ENCODE assay signal across 8 mouse cellular contexts in the genomic region with DNA sequence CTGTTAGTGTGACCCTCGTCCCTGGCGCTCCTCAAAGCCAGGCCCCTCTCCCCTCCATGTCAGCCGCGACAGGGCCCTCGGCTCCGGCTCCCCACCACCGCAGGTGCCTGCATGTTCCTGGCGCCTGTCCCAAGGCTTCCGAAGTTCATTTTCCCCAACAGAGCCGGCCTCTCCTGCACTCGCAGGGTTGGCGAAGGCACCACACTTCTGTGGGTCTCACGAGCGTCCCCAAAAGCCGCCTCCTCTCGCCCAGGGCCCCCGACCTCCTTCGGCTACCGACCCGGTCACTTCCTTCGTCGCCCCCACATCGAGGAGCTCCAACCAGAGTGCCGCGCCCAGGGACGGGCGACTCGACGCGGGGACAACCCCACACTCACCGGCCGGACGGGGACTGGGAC. TPM values are rescaled to one million over a fixed set of nuclear protein-coding genes. Genes with fewer than 3 reads are reported as not detected.
DNase-seq lines count a peak whose midpoint lies in the region; ATAC-seq and TF ChIP-seq lines count a peak whose summit lies in the region.

No protein-coding gene starts in this region.

- WGBS in heart, embryonic 16.5 days = under 1% methylated on average over 33 of the region's 33 CpGs
- 0% methylated on average over 33 of the region's 33 CpGs for WGBS in limb, embryonic 14.5 days
- WGBS in olfactory bulb, adult 2 months = under 1% methylated on average over 33 of the region's 33 CpGs

- H3K9ac ChIP-seq in heart, embryonic 16.5 days (ENCODE audit: low read length) = peak overlapping the region; percentile 78
- peak overlapping the region; percentile 90 for H3K9ac ChIP-seq in limb, embryonic 14.5 days (ENCODE audit: low read depth, low read length, severe bottlenecking)

- no peak for TF ChIP-seq POLR2A in limb, embryonic 14.5 days (IDR thresholded peaks at IDR 0.05; ENCODE audit: borderline replicate concordance, extremely low read depth, insufficient read depth, insufficient read length)
- TF ChIP-seq POLR2A in olfactory bulb, adult 2 months (IDR thresholded peaks at IDR 0.05; ENCODE audit: insufficient read depth, low read depth, low read length) = no peak

- peak overlapping the region; percentile 78 for H3K4me3 ChIP-seq in heart, embryonic 16.5 days (ENCODE audit: low read length)
- H3K4me3 ChIP-seq in limb, embryonic 14.5 days (replicated peaks; ENCODE audit: low read length) = peak overlapping the region; percentile 98
- H3K4me3 ChIP-seq in olfactory bulb, adult 2 months (ENCODE audit: insufficient read depth, low read depth, low read length) = peak overlapping the region; percentile 65

- H3K27ac ChIP-seq in heart, embryonic 16.5 days (ENCODE audit: low read length) = peak overlapping the region; percentile 72
- H3K27ac ChIP-seq in limb, embryonic 14.5 days (replicated peaks; ENCODE audit: low read depth, low read length) = peak overlapping the region; percentile 71
- H3K27ac ChIP-seq in olfactory bulb, adult 2 months (ENCODE audit: insufficient read depth, low read depth, low read length) = 0 out of 2 replicates have a peak overlapping the region, but pooled peaks have one; percentile 6

- 0 out of 2 replicates have a peak, but pooled peaks have one; percentile 4 for ATAC-seq in heart, embryonic 16.5 days (replicated peaks; ENCODE audit: extremely low read depth, insufficient read depth, low FRiP score)
- no peak for ATAC-seq in limb, embryonic 14.5 days (ENCODE audit: low FRiP score, low read depth)
- ATAC-seq in megakaryocyte progenitor cell, adult 5-6 weeks (replicated peaks; ENCODE audit: poor library complexity) = no peak

- no peaks in the 10 kb centered on the region for H3K9me3 ChIP-seq in heart, embryonic 16.5 days (replicated peaks; ENCODE audit: control insufficient read depth, low read length)
- no peaks in the 10 kb centered on the region for H3K9me3 ChIP-seq in limb, embryonic 14.5 days (ENCODE audit: control insufficient read depth, low read length)

- peaks cover 31% of the 10 kb centered on the region for H3K36me3 ChIP-seq in heart, embryonic 16.5 days (ENCODE audit: control insufficient read depth, insufficient read depth)
- H3K36me3 ChIP-seq in limb, embryonic 14.5 days (ENCODE audit: control insufficient read depth, insufficient read depth, low read length) = peaks cover 46% of the 10 kb centered on the region

- H3K4me1 ChIP-seq in heart, embryonic 16.5 days (ENCODE audit: control insufficient read depth, insufficient read depth, low read length) = peaks cover 18% of the 10 kb centered on the region
- peaks cover 12% of the 10 kb centered on the region for H3K4me1 ChIP-seq in limb, embryonic 14.5 days (ENCODE audit: control insufficient read depth, insufficient read depth, low read length)
- H3K4me1 ChIP-seq in olfactory bulb, adult 2 months (ENCODE audit: control insufficient read depth, insufficient read depth, low read length) = peaks cover 2% of the 10 kb centered on the region; the same call in 1 of the 2 replicates

- no peak for TF ChIP-seq CTCF in olfactory bulb, adult 2 months (IDR thresholded peaks at IDR 0.05; ENCODE audit: insufficient read depth, low read depth, low read length)

- no peaks in the 10 kb centered on the region for H3K27me3 ChIP-seq in heart, embryonic 16.5 days (ENCODE audit: control insufficient read depth, insufficient read depth, low read length)
- H3K27me3 ChIP-seq in limb, embryonic 14.5 days (ENCODE audit: control insufficient read depth, insufficient read depth, low read length) = no peaks in the 10 kb centered on the region

- H3K4me2 ChIP-seq in heart, embryonic 16.5 days (ENCODE audit: low read depth, low read length) = peak overlapping the region; percentile 88
- peak overlapping the region; percentile 74 for H3K4me2 ChIP-seq in limb, embryonic 14.5 days (replicated peaks; ENCODE audit: low read depth, low read length, severe bottlenecking)

- DNase-seq in adrenal gland, postnatal 10 days = peak; percentile 72
- no peak for DNase-seq in adrenal gland, adult 8-10 months
- DNase-seq in ovary, postnatal 14 days (ENCODE audit: low spot score) = peak; percentile 41
- no peak for DNase-seq in ovary, adult 18-20 months (ENCODE audit: low spot score)
- DNase-seq in limb, embryonic 14.5 days (ENCODE audit: low spot score) = no peak

RNA-seq across cellular contexts. Expression of a gene that starts 0.5 kb away (rescaled TPM):
- 10 to 100 TPM; 10.8 to 11.4 TPM for total RNA-seq in adrenal gland, postnatal 10 days (2021)
- 10 to 100 TPM; 12.6 to 17.9 (median 14.5) TPM for total RNA-seq in adrenal gland, adult 8-10 months (2022)
- 13.6 and 14.9 TPM in 2 replicates for polyA plus RNA-seq in heart, embryonic 16.5 days (2015; fragmentation: Nextera tagmentation; extraction: Ambion mirVana)
- polyA plus RNA-seq in limb, embryonic 14.5 days (2012; rRNA removed) = 13.6 and 15.1 TPM in 2 replicates
- 17.5 and 20.0 TPM in 2 replicates for polyA plus RNA-seq in limb, embryonic 14.5 days (2014; fragmentation: Nextera tagmentation; extraction: Ambion mirVana)
- polyA plus RNA-seq in olfactory bulb, adult 2 months (2012; ENCODE audit: insufficient read depth, insufficient read length, low replicate concordance, missing spikeins) = not detected in 2 replicates
- total RNA-seq in megakaryocyte progenitor cell, adult 5-6 weeks (2015) = 20.3 and 20.7 TPM in 2 replicates
- total RNA-seq in megakaryocyte progenitor cell, adult 5-6 weeks (2017) = 33.9 and 36.8 TPM in 2 replicates

RNA-seq across cellular contexts. Expression of a gene that starts 1.1 kb away (rescaled TPM):
- 100 to 1,000 TPM; 198 to 200 TPM for total RNA-seq in adrenal gland, postnatal 10 days (2021)
- 100 to 1,000 TPM; 196 to 224 (median 222) TPM for total RNA-seq in adrenal gland, adult 8-10 months (2022)
- 224 and 232 TPM in 2 replicates for polyA plus RNA-seq in heart, embryonic 16.5 days (2015; fragmentation: Nextera tagmentation; extraction: Ambion mirVana)
- 181 and 250 TPM in 2 replicates for polyA plus RNA-seq in limb, embryonic 14.5 days (2012; rRNA removed)
- 275 and 308 TPM in 2 replicates for polyA plus RNA-seq in limb, embryonic 14.5 days (2014; fragmentation: Nextera tagmentation; extraction: Ambion mirVana)
- polyA plus RNA-seq in olfactory bulb, adult 2 months (2012; ENCODE audit: insufficient read depth, insufficient read length, low replicate concordance, missing spikeins) = not detected in 2 replicates
- 411 and 443 TPM in 2 replicates for total RNA-seq in megakaryocyte progenitor cell, adult 5-6 weeks (2015)
- total RNA-seq in megakaryocyte progenitor cell, adult 5-6 weeks (2017) = 375 TPM in 2 replicates

RNA-seq across cellular contexts. Expression of a gene that starts 5.4 kb away (rescaled TPM):
- total RNA-seq in adrenal gland, postnatal 10 days (2021) = 10 to 100 TPM; 26.0 to 28.5 TPM
- total RNA-seq in adrenal gland, adult 8-10 months (2022) = 10 to 100 TPM; 29.3 to 41.2 (median 39.6) TPM
- polyA plus RNA-seq in heart, embryonic 16.5 days (2015; fragmentation: Nextera tagmentation; extraction: Ambion mirVana) = 10.1 and 10.2 TPM in 2 replicates
- 5.7 and 6.6 TPM in 2 replicates for polyA plus RNA-seq in limb, embryonic 14.5 days (2012; rRNA removed)
- polyA plus RNA-seq in limb, embryonic 14.5 days (2014; fragmentation: Nextera tagmentation; extraction: Ambion mirVana) = 6.4 and 8.2 TPM in 2 replicates
- polyA plus RNA-seq in olfactory bulb, adult 2 months (2012; ENCODE audit: insufficient read depth, insufficient read length, low replicate concordance, missing spikeins) = not detected in 2 replicates
- total RNA-seq in megakaryocyte progenitor cell, adult 5-6 weeks (2015) = 1.5 and 3.6 TPM in 2 replicates
- 7.7 and 7.9 TPM in 2 replicates for total RNA-seq in megakaryocyte progenitor cell, adult 5-6 weeks (2017)

RNA-seq across cellular contexts. Expression of a gene that starts 5.5 kb away (rescaled TPM):
- total RNA-seq in adrenal gland, postnatal 10 days (2021) = under 1 TPM; 0.30 to 0.91 TPM
- total RNA-seq in adrenal gland, adult 8-10 months (2022) = under 1 TPM in 3 of 4 experiments, not detected in 1; 0.38 to 0.91 (median 0.40) TPM
- 0.57 and 0.63 TPM in 2 replicates for polyA plus RNA-seq in heart, embryonic 16.5 days (2015; fragmentation: Nextera tagmentation; extraction: Ambion mirVana)
- 2.1 and 3.5 TPM in 2 replicates for polyA plus RNA-seq in limb, embryonic 14.5 days (2012; rRNA removed)
- 0.59 and 0.68 TPM in 2 replicates for polyA plus RNA-seq in limb, embryonic 14.5 days (2014; fragmentation: Nextera tagmentation; extraction: Ambion mirVana)
- polyA plus RNA-seq in olfactory bulb, adult 2 months (2012; ENCODE audit: insufficient read depth, insufficient read length, low replicate concordance, missing spikeins) = not detected in 2 replicates
- total RNA-seq in megakaryocyte progenitor cell, adult 5-6 weeks (2015) = 0.84 and 1.4 TPM in 2 replicates
- 0.27 and 0.92 TPM in 2 replicates for total RNA-seq in megakaryocyte progenitor cell, adult 5-6 weeks (2017)

RNA-seq across cellular contexts. Expression of a gene that starts 11.1 kb away (rescaled TPM):
- 100 to 1,000 TPM in 1 of 2 experiments, 10 to 100 TPM in 1; 44.8 to 115 TPM for total RNA-seq in adrenal gland, postnatal 10 days (2021)
- under 1 TPM in 2 of 4 experiments, not detected in 2; 0.28 to 0.32 TPM for total RNA-seq in adrenal gland, adult 8-10 months (2022)
- polyA plus RNA-seq in heart, embryonic 16.5 days (2015; fragmentation: Nextera tagmentation; extraction: Ambion mirVana) = 0.60 and 0.89 TPM in 2 replicates
- 1.1 and 1.7 TPM in 2 replicates for polyA plus RNA-seq in limb, embryonic 14.5 days (2012; rRNA removed)
- polyA plus RNA-seq in limb, embryonic 14.5 days (2014; fragmentation: Nextera tagmentation; extraction: Ambion mirVana) = 0.26 TPM in 1 of 2 replicates, not detected in the other
- not detected in 2 replicates for polyA plus RNA-seq in olfactory bulb, adult 2 months (2012; ENCODE audit: insufficient read depth, insufficient read length, low replicate concordance, missing spikeins)
- total RNA-seq in megakaryocyte progenitor cell, adult 5-6 weeks (2015) = not detected in 2 replicates
- not detected in 2 replicates for total RNA-seq in megakaryocyte progenitor cell, adult 5-6 weeks (2017)

Comparison
In these comparisons a context has a peak if more than half of its experiments do, and no peak if none do; other contexts are left out.
1. DNase-seq: peak in adrenal gland, postnatal 10 days (single experiment) and ovary, postnatal 14 days (single experiment); none in adrenal gland, adult 8-10 months (single experiment), ovary, adult 18-20 months (single experiment) and limb, embryonic 14.5 days (single experiment).
2. H3K27ac ChIP-seq: peak in every context shown above with its lines; median percentile 72 in heart, embryonic 16.5 days; 71 in limb, embryonic 14.5 days; 6 in olfactory bulb, adult 2 months.
3. Peak in every context shown above with its lines, with median percentiles within 50 percentile points of each other: H3K4me3 ChIP-seq.